Mouse (Mus musculus): ENCODE results near the gene Gfy.

DNA sequence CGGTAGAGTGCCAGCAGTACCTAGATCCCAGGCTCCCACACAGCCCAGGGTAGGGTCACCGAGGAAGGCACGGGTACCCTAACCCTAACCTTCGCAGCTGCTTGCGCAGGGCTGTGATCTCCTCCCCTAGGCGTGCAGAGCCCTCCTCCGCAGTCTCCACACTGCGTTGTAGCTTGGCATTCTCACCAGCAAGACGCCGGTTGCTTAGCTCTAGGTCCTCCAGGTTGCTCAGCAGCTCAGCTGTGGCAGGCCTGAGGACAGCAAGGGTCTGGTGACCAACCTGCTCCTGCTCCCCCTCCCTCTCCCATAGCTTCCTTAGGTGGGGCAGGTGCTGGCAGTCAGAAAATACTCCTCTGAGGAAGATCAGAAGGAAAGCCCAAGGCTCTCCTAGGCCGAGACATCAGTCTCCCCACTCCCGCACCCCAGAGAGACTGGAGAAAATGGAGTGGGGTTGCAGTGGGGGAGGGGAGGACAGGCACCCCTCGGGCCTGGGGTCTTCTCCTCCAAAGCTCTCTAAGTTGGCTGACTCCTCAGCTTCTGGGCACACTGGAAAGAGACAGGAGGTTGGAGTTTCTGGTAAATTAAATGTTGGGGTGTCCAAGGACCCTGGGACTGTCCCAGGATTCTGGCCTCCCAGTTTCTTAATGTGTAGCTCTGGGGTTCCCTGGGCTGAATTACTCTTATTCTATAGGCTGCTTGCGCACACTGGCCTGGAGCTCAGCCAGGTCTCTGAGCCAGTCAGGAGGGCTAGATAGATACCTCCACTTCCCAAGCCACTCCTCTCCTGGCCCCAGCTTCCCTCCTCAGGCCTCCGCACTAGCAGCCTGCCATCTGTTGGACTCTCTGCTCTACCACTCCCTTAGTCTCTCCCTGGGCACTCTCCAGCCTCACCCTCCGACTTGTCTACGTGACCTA is 14.8 kb upstream of the Gfy start:
- TF ChIP-seq CTCF (IDR thresholded peaks at IDR 0.05) (no peak), POLR2A (IDR thresholded peaks at IDR 0.05; ENCODE audit: insufficient read depth, low read depth, low read length) (no peak)

All from heart, adult 2 months (tissue).